Mouse (Mus musculus) hindbrain, embryonic 13.5 days (tissue): Measurements from ENCODE around the gene Drap1. TPM values are rescaled to one million over a fixed set of nuclear protein-coding genes. Genes with fewer than 3 reads are reported as not detected.

Experiments used
- ATAC-seq: fragments of 200-750 bp; cut with Nextera tagmentation; 2 replicates; pipeline ENCODE4 v1.8.0; 2017; ENCODE audit warnings: moderate TSS enrichment; ENCODE audit not compliant: low FRiP score
- H3K27ac ChIP-seq: fragments of 300-500 bp; sonication (generic); 2 replicates; pipeline ENCODE4 v1.5.1; 2015; ENCODE audit warnings: inconsistent platforms, mild to moderate bottlenecking, moderate library complexity
- H3K27me3 ChIP-seq: fragments of 300-500 bp; sonication (generic); 2 replicates; pipeline ENCODE4 v1.6.1; 2015; ENCODE audit warnings: mild to moderate bottlenecking, inconsistent platforms
- H3K36me3 ChIP-seq: fragments of 300-500 bp; sonication (generic); 2 replicates; pipeline ENCODE4 v1.6.1; 2015; ENCODE audit warnings: mild to moderate bottlenecking, inconsistent platforms
- H3K4me1 ChIP-seq: fragments of 300-500 bp; sonication (generic); replicated peaks from 2 replicates; pipeline ENCODE4 v1.6.1; 2015; ENCODE audit warnings: inconsistent platforms
- H3K4me2 ChIP-seq: fragments of 300-500 bp; sonication (generic); 2 replicates; pipeline ENCODE4 v1.6.1; 2015; ENCODE audit warnings: inconsistent platforms, mild to moderate bottlenecking, moderate library complexity
- H3K4me3 ChIP-seq: fragments of 300-500 bp; sonication (generic); 2 replicates; pipeline ENCODE4 v1.5.1; 2015; ENCODE audit warnings: mild to moderate bottlenecking, inconsistent platforms
- H3K9ac ChIP-seq: fragments of 300-500 bp; sonication (generic); 2 replicates; pipeline ENCODE4 v1.6.1; 2015; ENCODE audit warnings: mild to moderate bottlenecking, inconsistent platforms
- H3K9me3 ChIP-seq: fragments of 300-500 bp; sonication (generic); 2 replicates; pipeline ENCODE4 v1.6.1; 2016; ENCODE audit warnings: inconsistent platforms
- WGBS: fragments of 180-500 bp; shearing (Covaris S2); methylation state at CpG from one replicate; pipeline ENCODE4 v1.1.7; 2015; 5-methylcytosine and 5-hydroxymethylcytosine counted together
- polyA plus RNA-seq: library from polyadenylated mRNA; unstranded; fragments of >200 nt; fragmentation: Nextera tagmentation; extraction: Ambion mirVana; gene quantifications from 2 replicates; pipeline ENCODE4 v1.2.1, GENCODE M21; 2015

The Drap1 gene
- polyA plus RNA-seq = 322 and 323 TPM in 2 replicates

DNA sequence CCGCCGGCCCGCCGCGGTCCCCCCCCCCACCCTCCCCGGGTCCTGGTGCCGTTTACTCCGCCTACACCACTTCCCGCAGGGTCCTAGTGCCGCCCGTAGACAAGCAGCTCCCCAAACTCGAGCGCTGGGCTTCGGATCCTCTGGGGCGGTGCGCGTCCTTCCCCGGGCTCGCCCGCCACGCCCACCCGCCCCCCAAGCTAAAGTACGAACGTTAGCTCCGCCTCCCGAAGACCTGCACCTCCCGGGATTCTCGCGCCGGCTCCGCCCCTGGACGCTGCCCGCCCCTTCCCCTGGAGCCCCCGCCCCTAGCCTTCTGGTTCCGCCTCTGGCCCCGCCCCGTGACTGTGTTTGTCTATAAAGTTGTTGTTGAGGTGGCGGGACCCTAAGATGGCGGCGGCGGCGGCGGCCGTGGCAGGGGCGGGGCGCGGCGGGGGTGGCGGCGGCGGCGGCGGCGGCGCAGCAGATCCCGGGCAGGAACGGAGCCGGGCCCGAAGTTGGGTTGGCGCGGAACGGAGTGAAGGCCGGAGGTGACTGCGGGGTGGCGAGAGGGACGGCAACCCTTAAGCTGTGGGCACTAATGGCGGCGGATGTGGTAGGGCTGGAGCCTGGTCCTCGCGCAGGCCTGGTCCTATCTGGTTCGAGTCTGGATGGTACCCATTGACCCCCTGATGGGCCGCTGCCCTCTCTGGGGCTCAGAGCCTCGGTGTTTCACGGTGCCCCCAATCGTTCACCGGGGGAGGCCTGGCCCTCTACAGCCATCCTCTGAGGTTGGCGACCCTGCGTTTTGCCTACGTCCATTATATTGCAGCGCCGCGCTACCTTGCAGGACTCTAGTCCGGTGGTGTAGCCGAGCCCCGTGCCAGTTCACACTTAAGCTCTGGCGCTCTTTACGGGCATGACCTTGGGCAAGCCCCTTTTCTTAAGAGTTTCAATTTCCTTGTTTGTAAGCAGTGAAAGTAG lies at the start of gene Drap1, which contains the start of gene AI837181:
Gene Drap1 (minus strand): TSS at position 198 of the 960 bp plus-strand sequence.
Gene AI837181 (plus strand): TSS at position 363 of the 960 bp plus-strand sequence.
- under 1% methylated on average over 72 of the region's 87 CpGs for WGBS
- Histone ChIP-seq H3K4me2 (peak within 1 kb of the TSS; percentile 88), H3K4me3 (peak within 1 kb of the TSS; percentile 82), H3K36me3 (peaks cover 43% of the 10 kb centered on the region), H3K4me1 (peaks cover 55% of the 10 kb centered on the region), H3K9me3 (no peaks in the 10 kb centered on the region), H3K27ac (peak within 1 kb of the TSS; percentile 93), H3K9ac (peak within 1 kb of the TSS; percentile 94), H3K27me3 (no peaks in the 10 kb centered on the region)
- peak; percentile 90 for ATAC-seq

- Histone ChIP-seq H3K4me1 (peaks cover 28% of the 10 kb centered on the region), H3K4me3 (peak within 1 kb of the TSS; percentile 58), H3K9me3 (no peaks in the 10 kb centered on the region), H3K27me3 (no peaks in the 10 kb centered on the region), H3K4me2 (peak within 1 kb of the TSS; percentile 95), H3K9ac (peak within 1 kb of the TSS; percentile 86), H3K27ac (peak within 1 kb of the TSS; percentile 69), H3K36me3 (peaks cover 11% of the 10 kb centered on the region)
- peak; percentile 58 for ATAC-seq
- WGBS = 3% methylated on average over 22 of the region's 22 CpGs
These were observed 48.9 kb upstream of the Drap1 start, which contains the start of gene Efemp2 for GRCm38 (mm10) chr19:5473720-5474119. Efemp2 (plus strand) TSS chr19:5473954.

DNA sequence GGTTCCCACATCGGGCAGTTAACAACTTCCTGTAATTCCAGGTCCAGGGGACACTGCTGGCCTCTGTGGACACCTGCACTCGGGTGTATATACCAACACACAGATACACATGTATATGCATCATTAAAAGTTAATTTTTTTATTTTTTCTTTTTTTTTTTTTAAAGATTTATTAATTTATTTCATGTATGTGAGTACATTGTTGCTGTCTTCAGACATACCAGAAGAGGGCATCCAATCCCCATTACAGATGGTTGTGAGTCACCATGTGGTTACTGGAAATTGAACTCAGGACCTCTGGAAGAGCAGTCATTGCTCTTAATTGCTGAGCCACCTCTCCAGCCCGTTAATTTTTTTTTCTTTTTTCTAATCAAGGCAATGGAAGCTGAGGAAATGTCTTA lies 48.1 kb upstream of the Drap1 start:
- H3K27ac ChIP-seq = no peak overlapping the region
- no peak overlapping the region for H3K4me2 ChIP-seq
- peaks cover 11% of the 10 kb centered on the region for H3K36me3 ChIP-seq
- no peaks in the 10 kb centered on the region for H3K9me3 ChIP-seq
- no peaks in the 10 kb centered on the region for H3K27me3 ChIP-seq
- no peak overlapping the region for H3K9ac ChIP-seq
- 79% methylated on average over 3 of the region's 3 CpGs for WGBS
- ATAC-seq = no peak
- H3K4me3 ChIP-seq = no peak overlapping the region
- peaks cover 28% of the 10 kb centered on the region for H3K4me1 ChIP-seq

DNA sequence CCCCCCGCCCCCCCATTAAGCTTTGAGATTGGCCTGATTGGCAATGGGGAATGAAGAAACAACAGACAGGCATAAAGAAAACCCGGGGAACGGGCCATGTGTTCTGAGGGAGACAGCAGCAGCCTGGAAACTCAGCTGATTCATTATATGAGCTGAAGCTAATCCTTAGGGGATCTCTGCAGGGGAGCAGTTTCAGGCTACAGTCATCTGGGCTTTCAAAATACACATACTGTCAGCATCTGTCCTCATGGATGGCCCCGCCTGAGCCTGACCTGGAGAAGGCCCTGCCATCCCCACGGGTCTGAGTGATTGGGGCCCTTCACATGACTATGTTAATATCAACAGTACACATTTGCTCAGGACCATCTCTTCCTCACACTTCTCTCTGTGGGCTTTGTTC lies 47.1 kb upstream of the Drap1 start:
- H3K4me2 ChIP-seq = no peak overlapping the region
- H3K4me3 ChIP-seq = no peak overlapping the region
- H3K27me3 ChIP-seq = no peaks in the 10 kb centered on the region
- H3K9ac ChIP-seq = no peak overlapping the region
- no peak for ATAC-seq
- no peak overlapping the region for H3K27ac ChIP-seq
- peaks cover 28% of the 10 kb centered on the region for H3K4me1 ChIP-seq
- WGBS = 50% methylated on average over 5 of the region's 5 CpGs
- H3K9me3 ChIP-seq = no peaks in the 10 kb centered on the region
- peaks cover 16% of the 10 kb centered on the region for H3K36me3 ChIP-seq

DNA sequence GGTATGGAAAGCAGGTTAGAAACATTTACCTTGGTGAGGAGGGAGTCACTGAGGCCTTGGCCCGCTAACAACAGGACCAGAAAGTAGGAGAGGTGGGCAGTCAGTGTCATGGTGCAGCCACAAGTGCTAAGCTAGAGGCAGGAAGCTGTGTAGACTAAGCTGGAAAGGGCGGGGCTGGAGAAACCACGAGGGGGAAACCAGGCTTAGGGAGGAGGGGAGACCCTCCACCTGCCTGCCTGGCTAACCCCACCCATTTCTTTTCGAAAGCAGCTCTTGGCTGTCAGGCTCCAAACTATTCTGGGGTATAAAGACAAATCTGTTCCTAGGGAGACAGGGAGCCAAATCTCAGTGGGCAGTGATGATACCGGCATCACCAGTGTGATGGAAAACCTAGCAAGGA lies 43.6 kb upstream of the Drap1 start, which contains the start of gene Ctsw:
Gene Ctsw (minus strand): TSS at position 134 of the 400 bp plus-strand sequence.
- 70% methylated on average over 5 of the region's 5 CpGs for WGBS
- Histone ChIP-seq H3K4me3 (no peak within 1 kb of the TSS), H3K27ac (no peak within 1 kb of the TSS), H3K4me2 (no peak within 1 kb of the TSS), H3K4me1 (peaks cover 23% of the 10 kb centered on the region), H3K27me3 (no peaks in the 10 kb centered on the region), H3K36me3 (peaks cover 51% of the 10 kb centered on the region), H3K9ac (no peak within 1 kb of the TSS; the same call in 1 of the 2 replicates), H3K9me3 (no peaks in the 10 kb centered on the region)
- ATAC-seq = no peak

DNA sequence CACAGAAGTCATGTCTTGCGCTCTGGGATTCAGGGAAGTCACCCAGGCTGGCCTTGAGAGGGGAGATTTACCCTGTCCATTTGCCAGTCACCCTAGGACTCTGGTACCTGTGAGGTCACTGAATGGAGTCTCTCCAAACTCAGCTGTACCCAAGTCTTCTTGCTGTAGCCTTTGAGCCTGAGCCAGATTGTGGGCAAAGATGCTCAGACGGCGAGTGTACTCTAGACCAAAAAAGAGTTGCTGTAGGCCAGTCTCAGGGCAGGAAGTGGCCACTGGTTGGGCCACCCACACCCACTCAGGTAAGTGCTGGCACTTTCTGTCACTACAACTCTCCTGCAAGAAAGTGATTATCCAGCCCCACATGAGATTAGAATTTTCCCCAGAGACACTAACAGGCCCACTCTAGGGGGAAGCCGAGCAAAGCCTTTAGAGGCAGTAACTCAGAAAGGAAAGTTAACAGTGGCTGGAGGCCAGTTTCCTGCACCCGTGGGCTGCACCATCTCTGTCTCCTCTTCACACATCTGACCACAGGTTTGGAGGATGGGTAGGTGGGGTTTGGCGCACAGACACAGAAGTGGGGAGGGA lies 42.2 kb upstream of the Drap1 start:
- no peak for ATAC-seq
- H3K36me3 ChIP-seq = peaks cover 64% of the 10 kb centered on the region
- no peak overlapping the region for H3K27ac ChIP-seq
- H3K4me3 ChIP-seq = no peak overlapping the region
- no peaks in the 10 kb centered on the region for H3K9me3 ChIP-seq
- H3K4me1 ChIP-seq = peaks cover 26% of the 10 kb centered on the region
- H3K27me3 ChIP-seq = no peaks in the 10 kb centered on the region
- H3K4me2 ChIP-seq = no peak overlapping the region
- 93% methylated on average over 6 of the region's 6 CpGs for WGBS
- no peak overlapping the region for H3K9ac ChIP-seq

DNA sequence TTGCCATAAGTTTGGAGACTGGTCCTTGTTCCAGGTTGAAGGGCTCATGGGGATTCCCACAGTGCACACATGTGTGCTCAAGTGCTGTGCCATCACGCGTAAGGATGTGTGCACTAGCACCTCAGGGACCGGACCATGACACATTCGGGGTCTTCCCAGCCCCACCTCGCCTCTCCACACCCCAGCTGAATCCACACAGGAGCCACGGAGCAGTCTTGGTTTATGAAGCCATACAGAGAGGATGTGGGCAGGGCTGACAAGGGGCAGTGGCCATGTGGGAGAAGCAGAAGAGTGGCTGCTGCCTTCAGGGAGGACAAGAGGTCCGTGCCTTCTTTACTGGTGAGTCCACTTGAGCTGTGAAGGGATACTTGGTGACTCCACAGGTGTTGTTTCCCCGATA lies 40.3 kb upstream of the Drap1 start:
- Histone ChIP-seq H3K36me3 (peaks cover 64% of the 10 kb centered on the region), H3K4me1 (peaks cover 36% of the 10 kb centered on the region), H3K4me3 (no peak overlapping the region), H3K9me3 (no peaks in the 10 kb centered on the region), H3K27ac (no peak overlapping the region), H3K4me2 (no peak overlapping the region; the same call in 1 of the 2 replicates), H3K27me3 (no peaks in the 10 kb centered on the region), H3K9ac (peak overlapping the region; percentile 76; the same call in 1 of the 2 replicates)
- ATAC-seq = no peak
- WGBS = 95% methylated on average over 8 of the region's 8 CpGs

DNA sequence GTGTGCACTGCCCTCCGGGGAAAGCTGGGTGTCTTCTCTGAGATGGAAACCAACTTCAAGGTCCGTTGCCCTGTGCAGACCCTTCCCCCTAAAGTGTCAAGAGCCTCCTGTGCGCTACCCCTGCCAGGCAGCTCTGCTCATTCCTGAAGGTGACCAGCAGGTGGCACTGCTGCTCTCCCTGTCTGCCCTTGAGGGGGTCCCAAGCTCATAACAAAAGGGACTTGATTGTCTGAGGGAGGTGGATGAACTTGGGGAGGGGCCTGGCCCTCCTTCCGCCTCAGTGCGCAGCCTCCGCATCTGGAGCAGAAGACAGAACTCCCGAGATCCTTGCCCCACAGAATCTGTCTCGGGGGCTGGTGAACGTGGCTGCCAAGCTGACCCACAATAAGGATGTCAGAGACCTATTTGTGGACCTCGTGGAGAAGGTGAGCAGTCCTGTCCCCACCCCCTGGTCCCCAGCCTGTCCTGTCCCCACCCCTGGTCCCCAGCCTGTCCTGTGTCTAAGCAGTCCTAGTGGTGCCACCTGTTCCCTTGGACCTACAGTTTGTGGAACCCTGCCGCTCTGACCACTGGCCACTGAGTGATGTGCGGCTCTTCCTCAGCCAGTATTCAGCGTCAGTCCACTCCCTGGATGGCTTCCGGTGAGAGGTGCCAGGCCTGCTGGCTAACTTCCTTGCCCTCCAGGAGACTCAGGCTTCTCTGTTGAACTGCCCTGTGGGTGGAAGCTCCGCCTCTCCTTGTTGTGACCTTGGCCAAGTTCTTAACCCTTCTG lies 39.2 kb upstream of the Drap1 start:
- Histone ChIP-seq H3K36me3 (peaks cover 64% of the 10 kb centered on the region), H3K27me3 (peaks cover 5% of the 10 kb centered on the region), H3K27ac (peak overlapping the region; percentile 74), H3K4me2 (peak overlapping the region; percentile 60), H3K9me3 (no peaks in the 10 kb centered on the region), H3K4me3 (peak overlapping the region; percentile 37), H3K4me1 (peaks cover 40% of the 10 kb centered on the region), H3K9ac (peak overlapping the region; percentile 76)
- 38% methylated on average over 15 of the region's 15 CpGs for WGBS
- ATAC-seq = peak; percentile 43

- peaks cover 11% of the 10 kb centered on the region for H3K27me3 ChIP-seq
- H3K27ac ChIP-seq = no peak overlapping the region; the same call in 1 of the 2 replicates
- H3K4me2 ChIP-seq = no peak overlapping the region
- ATAC-seq = no peak
- peaks cover 41% of the 10 kb centered on the region for H3K4me1 ChIP-seq
- H3K9ac ChIP-seq = no peak overlapping the region
- H3K36me3 ChIP-seq = peaks cover 61% of the 10 kb centered on the region
- WGBS = 89% methylated on average over 9 of the region's 9 CpGs
- H3K4me3 ChIP-seq = no peak overlapping the region; the same call in 1 of the 2 replicates
- H3K9me3 ChIP-seq = no peaks in the 10 kb centered on the region
These were observed 38.4 kb upstream of the Drap1 start for GRCm38 (mm10) chr19:5463212-5463611.

DNA sequence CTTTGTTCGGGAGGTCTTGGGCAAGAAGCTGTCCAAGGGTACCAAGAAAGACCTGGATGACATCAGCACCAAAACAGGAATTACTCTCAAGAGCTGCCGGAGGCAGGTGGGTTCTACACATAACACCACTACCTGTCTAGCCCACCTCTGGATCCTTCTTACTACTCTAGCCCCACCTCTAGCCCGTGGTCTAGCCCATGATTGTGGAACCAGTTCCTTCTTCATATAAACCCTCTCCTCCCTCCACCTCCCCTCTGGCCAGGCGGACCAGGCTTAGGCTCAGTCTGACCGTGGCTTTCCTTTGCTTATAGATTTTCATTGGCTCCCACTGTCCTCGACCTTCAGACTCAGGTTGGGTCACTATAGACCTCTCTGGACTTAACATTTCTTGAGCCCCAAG lies 36.6 kb upstream of the Drap1 start:
- 87% methylated on average over 6 of the region's 6 CpGs for WGBS

GRCm38 (mm10) chr19:5460465-5460911 lies 35.7 kb upstream of the Drap1 start, which contains the start of gene Fibp:
Fibp (plus strand) TSS chr19:5460615.
- peak; percentile 52 for ATAC-seq
- peaks cover 60% of the 10 kb centered on the region for H3K4me1 ChIP-seq
- H3K9me3 ChIP-seq = no peaks in the 10 kb centered on the region
- peaks cover 11% of the 10 kb centered on the region for H3K27me3 ChIP-seq
- WGBS = 0% methylated on average over 32 of the region's 32 CpGs
- H3K9ac ChIP-seq = peak within 1 kb of the TSS; percentile 84
- peak within 1 kb of the TSS; percentile 75 for H3K4me3 ChIP-seq
- H3K36me3 ChIP-seq = peaks cover 34% of the 10 kb centered on the region
- peak within 1 kb of the TSS; percentile 95 for H3K4me2 ChIP-seq
- peak within 1 kb of the TSS; percentile 84 for H3K27ac ChIP-seq

More for the DNA sequence above, 36.6 kb upstream of the Drap1 start:
- Histone ChIP-seq H3K27ac (no peak overlapping the region), H3K36me3 (peaks cover 43% of the 10 kb centered on the region), H3K9me3 (no peaks in the 10 kb centered on the region), H3K4me2 (peak overlapping the region; percentile 95), H3K27me3 (peaks cover 11% of the 10 kb centered on the region), H3K9ac (peak overlapping the region; percentile 84), H3K4me1 (peaks cover 50% of the 10 kb centered on the region), H3K4me3 (peak overlapping the region; percentile 75)
- no peak for ATAC-seq
